Mouse (Mus musculus) left cerebral cortex, postnatal 25 days (tissue): ENCODE results near the gene Retreg3. TPM values are rescaled to one million over a fixed set of nuclear protein-coding genes. Genes with fewer than 3 reads are reported as not detected.

Experiments used
- microRNA-seq, 2 experiments: library from miRNA; unstranded; fragments of <30 nt; microRNA quantifications; one replicate each; pipeline ENCODE4 v1.2.0; 2022
- total RNA-seq, 2 experiments: library from RNA; stranded (reverse); gene quantifications; 2 replicates each; pipeline ENCODE4 v1.2.3; 2021

The Retreg3 gene
- total RNA-seq, 2 experiments from 2014 or later = 56.2 to 56.7 TPM

Small RNA genes within 50 kb of the gene (microRNA-seq; reads per million reads assigned to microRNA genes)
- gene Gm27626 = 0 reads per million in 2 experiments

Other genes with a start within 250 kb of the Retreg3 start
- gene Stat3, start 180.4 kb downstream of the Retreg3 start, total RNA-seq = 10 to 100 TPM; 44.1 to 45.0 TPM
- 10 to 100 TPM; 16.6 to 18.0 TPM for gene Cavin1, start 149.0 kb downstream of the Retreg3 start, total RNA-seq
- 100 to 1,000 TPM; 465 to 475 TPM for gene Atp6v0a1, start 110.4 kb downstream of the Retreg3 start, total RNA-seq
- gene Naglu, start 49.9 kb downstream of the Retreg3 start, total RNA-seq = 1 to 10 TPM; 7.6 to 8.3 TPM
- 1 to 10 TPM; 1.2 to 1.4 TPM for gene Hsd17b1, start 41.5 kb downstream of the Retreg3 start, total RNA-seq
- gene Coasy, start 37.3 kb downstream of the Retreg3 start, total RNA-seq = 10 to 100 TPM; 26.0 to 28.5 TPM
- 10 to 100 TPM; 47.1 to 53.0 TPM for gene Mlx, start 32.6 kb downstream of the Retreg3 start, total RNA-seq
- gene Psmc3ip, start 24.5 kb downstream of the Retreg3 start, total RNA-seq = 1 to 10 TPM; 3.6 to 3.9 TPM
- gene Tubg1, start within 50 bp of the Retreg3 start, total RNA-seq = 10 to 100 TPM; 44.9 to 46.6 TPM
- 10 to 100 TPM; 47.5 to 48.6 TPM for gene Tubg2, start 36.0 kb upstream of the Retreg3 start, total RNA-seq
- 100 to 1,000 TPM; 153 to 170 TPM for gene Cntnap1, start 50.6 kb upstream of the Retreg3 start, total RNA-seq
- gene Plekhh3, start 51.5 kb upstream of the Retreg3 start, total RNA-seq = 10 to 100 TPM in 1 of 2 experiments, 1 to 10 TPM in 1; 8.8 to 11.5 TPM
- under 1 TPM; 0.18 to 0.28 TPM for gene Ccr10, start 55.5 kb upstream of the Retreg3 start, total RNA-seq
- gene Ezh1, start 106.6 kb upstream of the Retreg3 start, total RNA-seq = 10 to 100 TPM; 42.8 to 48.5 TPM
- gene Ramp2, start 126.1 kb upstream of the Retreg3 start, total RNA-seq = 10 to 100 TPM; 39.9 to 44.5 TPM
- 10 to 100 TPM; 62.4 to 65.7 TPM for gene Vps25, start 133.8 kb upstream of the Retreg3 start, total RNA-seq
- 1 to 10 TPM; 2.2 to 7.9 TPM for gene Wnk4, start 140.7 kb upstream of the Retreg3 start, total RNA-seq
- gene Cntd1, start 159.1 kb upstream of the Retreg3 start, total RNA-seq = under 1 TPM; 0.21 to 0.27 TPM
- gene Coa3, start 159.2 kb upstream of the Retreg3 start, total RNA-seq = 10 to 100 TPM; 95.3 to 98.8 TPM
- gene Becn1, start 182.4 kb upstream of the Retreg3 start, total RNA-seq = 100 to 1,000 TPM; 213 to 229 TPM
- 100 to 1,000 TPM; 114 to 116 TPM for gene Psme3, start 196.3 kb upstream of the Retreg3 start, total RNA-seq
- gene Aoc2, start 205.2 kb upstream of the Retreg3 start, total RNA-seq = 1 to 10 TPM; 4.8 to 7.4 TPM
- under 1 TPM; 0.69 to 0.73 TPM for gene Aoc3, start 210.7 kb upstream of the Retreg3 start, total RNA-seq
- under 1 TPM in 1 of 2 experiments, not detected in 1; 0.14 TPM for gene G6pc, start 247.7 kb upstream of the Retreg3 start, total RNA-seq